Mouse (Mus musculus): ENCODE results near the gene Oscar.

DNA sequence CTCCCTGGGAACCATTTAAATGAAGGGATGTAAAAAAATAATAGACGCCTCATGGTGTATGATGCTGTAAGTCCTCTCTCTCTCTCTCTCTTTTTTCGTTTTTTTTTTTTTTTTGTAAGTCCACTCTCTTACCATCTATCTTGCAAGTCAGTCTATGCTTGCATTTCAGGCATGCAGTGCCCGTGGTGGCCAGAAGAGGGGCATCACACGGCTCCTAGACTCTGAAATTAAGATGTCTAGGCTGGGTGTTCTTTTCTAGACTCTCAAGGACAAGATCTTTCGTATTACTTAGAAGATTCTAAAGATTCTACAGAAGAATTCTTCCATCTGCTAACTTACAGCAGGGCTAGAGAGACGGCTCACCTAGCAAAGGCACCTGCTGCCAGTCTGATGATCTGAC is 46.2 kb downstream of the Oscar start:
- TF ChIP-seq POLR2A (IDR thresholded peaks at IDR 0.05; ENCODE audit: borderline replicate concordance, control insufficient read depth, low read depth, low read length) (no peak), CTCF (IDR thresholded peaks at IDR 0.05; ENCODE audit: control insufficient read depth, insufficient read depth, low read length) (no peak)

Data from bone marrow, adult 2 months (tissue).